Mouse (Mus musculus) neural tube, embryonic 15.5 days (tissue): ENCODE measurements around the gene Aig1. TPM values are rescaled to one million over a fixed set of nuclear protein-coding genes. Genes with fewer than 3 reads are reported as not detected.

Experiments used
- ATAC-seq: fragments of 200-750 bp; cut with Nextera tagmentation; 2 replicates; pipeline ENCODE4 v1.8.0; 2017; ENCODE audit warnings: mild to moderate bottlenecking, moderate TSS enrichment, moderate library complexity; ENCODE audit not compliant: low FRiP score
- H3K27ac ChIP-seq: fragments of 300-500 bp; sonication (generic); replicated peaks from 2 replicates; pipeline ENCODE4 v1.5.1; 2015; ENCODE audit warnings: mild to moderate bottlenecking, inconsistent platforms
- H3K27me3 ChIP-seq: fragments of 300-500 bp; sonication (generic); replicated peaks from 2 replicates; pipeline ENCODE4 v1.6.1; 2015; ENCODE audit warnings: inconsistent platforms
- H3K36me3 ChIP-seq: fragments of 300-500 bp; sonication (generic); 2 replicates; pipeline ENCODE4 v1.6.1; 2015; ENCODE audit warnings: inconsistent platforms
- H3K4me1 ChIP-seq: fragments of 300-500 bp; sonication (generic); 2 replicates; pipeline ENCODE4 v1.6.1; 2015; ENCODE audit warnings: inconsistent platforms
- H3K4me2 ChIP-seq: fragments of 300-500 bp; sonication (generic); 2 replicates; pipeline ENCODE4 v1.6.1; 2015; ENCODE audit warnings: inconsistent platforms, mild to moderate bottlenecking, moderate library complexity
- H3K4me3 ChIP-seq: fragments of 300-500 bp; sonication (generic); replicated peaks from 2 replicates; pipeline ENCODE4 v1.5.1; 2015; ENCODE audit warnings: mild to moderate bottlenecking, inconsistent platforms
- H3K9ac ChIP-seq: fragments of 300-500 bp; sonication (generic); replicated peaks from 2 replicates; pipeline ENCODE4 v1.6.1; 2015; ENCODE audit warnings: mild to moderate bottlenecking, inconsistent platforms
- H3K9me3 ChIP-seq: fragments of 300-500 bp; sonication (generic); replicated peaks from 2 replicates; pipeline ENCODE4 v1.6.1; 2016; ENCODE audit warnings: inconsistent platforms
- WGBS: fragments of 180-500 bp; shearing (Covaris S2); methylation state at CpG from one replicate; pipeline ENCODE4 v1.1.7; 2015; ENCODE audit warnings: mixed read lengths; 5-methylcytosine and 5-hydroxymethylcytosine counted together
- polyA plus RNA-seq: library from polyadenylated mRNA; unstranded; fragments of >200 nt; fragmentation: Nextera tagmentation; extraction: Ambion mirVana; gene quantifications from 2 replicates; pipeline ENCODE4 v1.2.1, GENCODE M21; 2015

The Aig1 gene
- polyA plus RNA-seq, 1 experiment from 2014 or later, result 112 TPM

GRCm38 (mm10) chr10:13667166-13667696 is 201.5 kb downstream of the Aig1 start:
- no peaks in the 10 kb centered on the region for H3K27me3 ChIP-seq
- H3K9me3 ChIP-seq, result no peaks in the 10 kb centered on the region
- no peaks in the 10 kb centered on the region for H3K36me3 ChIP-seq
- no peak overlapping the region for H3K9ac ChIP-seq
- no peak overlapping the region for H3K27ac ChIP-seq
- no peak overlapping the region for H3K4me2 ChIP-seq
- H3K4me1 ChIP-seq, result no peaks in the 10 kb centered on the region
- no peak for ATAC-seq
- 76% methylated on average over 10 of the region's 10 CpGs for WGBS
- no peak overlapping the region for H3K4me3 ChIP-seq

DNA sequence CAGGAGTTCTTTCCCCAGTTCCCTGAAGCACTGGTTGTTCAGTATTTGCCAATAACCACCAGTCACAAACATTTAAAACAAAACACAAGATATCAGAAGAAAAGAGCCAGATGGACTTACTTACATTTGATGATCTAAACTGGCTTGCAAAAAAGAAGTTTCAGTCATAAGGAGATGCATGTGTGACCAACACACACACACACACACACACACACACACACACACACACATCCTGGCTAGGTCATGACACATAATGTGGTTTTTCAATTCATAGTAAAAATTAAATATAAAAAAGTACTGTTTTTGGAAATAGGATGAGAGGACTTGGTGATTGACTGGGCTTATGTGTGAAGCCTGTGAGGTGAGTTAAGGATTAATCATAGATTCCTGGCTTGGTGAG is 205.3 kb downstream of the Aig1 start:
- Histone ChIP-seq H3K36me3 (no peaks in the 10 kb centered on the region), H3K9me3 (no peaks in the 10 kb centered on the region), H3K4me1 (no peaks in the 10 kb centered on the region), H3K4me2 (no peak overlapping the region), H3K27ac (no peak overlapping the region), H3K27me3 (no peaks in the 10 kb centered on the region), H3K4me3 (no peak overlapping the region), H3K9ac (no peak overlapping the region)
- ATAC-seq, result no peak

DNA sequence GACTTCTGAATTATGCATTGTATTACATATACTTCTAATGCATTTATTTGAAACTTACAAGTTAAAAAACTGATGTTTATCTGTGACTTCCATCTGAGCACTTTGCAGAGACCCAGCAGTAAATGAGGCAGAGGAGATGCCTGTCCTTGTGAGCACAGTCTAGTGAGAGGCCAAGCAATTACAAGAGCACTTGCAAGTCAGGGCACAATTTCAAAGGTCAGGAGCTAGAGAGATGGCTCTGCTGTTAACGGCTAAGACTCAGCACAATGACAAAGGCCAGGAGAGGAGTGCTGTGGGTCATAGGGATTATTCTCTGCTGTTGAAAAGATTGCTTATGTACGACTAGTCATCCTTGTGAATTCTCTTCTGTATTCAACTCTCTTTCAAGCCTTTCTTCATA is 209.0 kb downstream of the Aig1 start:
- Histone ChIP-seq H3K4me1 (no peaks in the 10 kb centered on the region), H3K36me3 (no peaks in the 10 kb centered on the region), H3K27me3 (no peaks in the 10 kb centered on the region), H3K4me3 (no peak overlapping the region), H3K4me2 (no peak overlapping the region), H3K9me3 (no peaks in the 10 kb centered on the region), H3K9ac (no peak overlapping the region), H3K27ac (no peak overlapping the region)
- no peak for ATAC-seq
- 30% methylated on average over 2 of the region's 2 CpGs for WGBS

DNA sequence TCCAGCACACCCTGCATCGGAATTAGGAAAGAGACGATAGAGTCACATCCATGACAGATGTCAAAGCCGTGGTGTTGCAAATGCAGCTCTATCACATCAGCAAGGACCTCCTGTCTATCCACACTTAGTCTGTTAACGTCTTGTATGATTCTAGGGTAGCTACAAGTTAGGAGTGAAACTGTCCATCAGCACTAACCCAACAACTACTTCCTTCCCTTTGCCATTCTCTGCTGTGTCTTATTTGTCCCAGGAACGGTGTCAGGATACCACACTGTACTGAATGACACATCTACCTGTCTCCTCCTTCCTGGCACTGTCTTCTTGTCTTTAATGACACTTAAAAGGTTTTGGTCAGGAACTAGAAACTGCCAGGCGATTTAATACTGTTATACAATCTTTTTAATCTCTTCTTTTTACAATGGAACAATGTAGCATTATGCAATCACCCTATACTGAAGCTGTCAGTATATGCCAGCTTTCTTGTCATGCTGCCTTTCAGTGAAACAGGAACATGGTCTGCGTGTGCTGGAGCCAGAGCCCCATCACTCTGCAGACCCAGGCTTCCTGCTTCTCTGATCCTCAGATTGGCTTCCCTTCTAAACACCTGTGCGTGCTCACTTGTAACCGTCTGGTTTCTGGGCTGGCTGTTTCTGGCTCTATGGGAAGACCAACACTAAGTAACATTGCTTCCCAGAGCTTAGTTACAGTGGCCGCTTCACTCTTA is 214.9 kb downstream of the Aig1 start:
- WGBS, result 84% methylated on average over 10 of the region's 10 CpGs
- ATAC-seq, result no peak
- Histone ChIP-seq H3K27ac (no peak overlapping the region; the same call in 1 of the 2 replicates), H3K36me3 (no peaks in the 10 kb centered on the region), H3K27me3 (no peaks in the 10 kb centered on the region), H3K9me3 (no peaks in the 10 kb centered on the region), H3K4me3 (no peak overlapping the region), H3K4me1 (peaks cover 8% of the 10 kb centered on the region), H3K4me2 (no peak overlapping the region), H3K9ac (no peak overlapping the region)

DNA sequence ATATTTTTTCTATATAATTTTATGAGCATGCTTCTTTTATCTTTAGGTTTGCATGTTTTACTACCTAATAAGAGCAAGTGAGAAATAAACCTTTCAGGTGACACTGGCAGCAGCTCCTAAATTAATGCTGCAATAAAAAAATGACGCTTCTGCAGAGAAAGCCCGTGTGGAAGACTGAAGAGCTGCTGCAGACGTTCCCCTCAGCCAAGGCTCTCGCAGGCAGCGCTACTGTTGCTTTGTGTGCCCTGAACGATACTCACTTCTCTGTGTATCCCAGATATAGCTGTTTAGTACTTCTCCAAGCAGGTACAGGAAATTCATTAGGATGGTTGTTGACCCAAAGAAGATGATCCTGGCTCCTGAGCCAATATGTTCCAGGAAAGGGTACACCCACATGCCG is 215.5 kb downstream of the Aig1 start:
- peak; percentile 72; the same call in 1 of the 2 replicates for ATAC-seq
- no peak overlapping the region; the same call in 1 of the 2 replicates for H3K9ac ChIP-seq

GRCm38 (mm10) chr10:13652061-13652460 is 216.7 kb downstream of the Aig1 start:
- H3K27me3 ChIP-seq, result no peaks in the 10 kb centered on the region
- H3K9ac ChIP-seq, result no peak overlapping the region
- no peak for ATAC-seq
- H3K36me3 ChIP-seq, result no peaks in the 10 kb centered on the region
- no peaks in the 10 kb centered on the region for H3K9me3 ChIP-seq
- H3K4me1 ChIP-seq, result peaks cover 8% of the 10 kb centered on the region
- no peak overlapping the region for H3K4me3 ChIP-seq
- no peak overlapping the region for H3K27ac ChIP-seq
- no peak overlapping the region for H3K4me2 ChIP-seq
- 89% methylated on average over 4 of the region's 4 CpGs for WGBS

More for the DNA sequence above, 215.5 kb downstream of the Aig1 start:
- Histone ChIP-seq H3K4me2 (no peak overlapping the region), H3K27me3 (no peaks in the 10 kb centered on the region), H3K4me3 (no peak overlapping the region), H3K4me1 (peaks cover 8% of the 10 kb centered on the region), H3K36me3 (no peaks in the 10 kb centered on the region), H3K27ac (peak overlapping the region; percentile 28; the same call in 1 of the 2 replicates), H3K9me3 (no peaks in the 10 kb centered on the region)
- 44% methylated on average over 7 of the region's 7 CpGs for WGBS

DNA sequence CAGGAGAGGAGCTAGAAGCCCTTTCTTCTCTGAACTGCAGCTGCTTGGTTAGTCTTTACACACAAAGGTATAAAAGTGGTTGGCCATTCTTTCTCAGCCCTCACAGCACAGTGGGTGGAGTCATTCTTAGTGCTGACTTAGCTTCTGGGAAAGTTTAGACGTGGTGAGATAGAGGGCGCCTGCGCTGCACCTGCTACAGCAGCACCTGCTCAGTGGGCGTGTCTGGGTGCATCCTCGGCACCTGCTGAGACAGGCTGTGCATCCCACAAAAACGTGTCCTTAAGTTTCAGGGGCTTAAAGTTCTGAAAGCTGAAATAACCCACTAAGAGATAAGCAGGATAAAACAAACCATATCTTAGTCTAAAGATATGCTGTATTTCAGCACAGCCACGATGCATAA is 227.0 kb downstream of the Aig1 start:
- no peak overlapping the region for H3K27ac ChIP-seq
- WGBS, result 22% methylated on average over 7 of the region's 7 CpGs
- ATAC-seq, result no peak
- no peak overlapping the region for H3K4me3 ChIP-seq
- no peaks in the 10 kb centered on the region for H3K4me1 ChIP-seq
- H3K27me3 ChIP-seq, result no peaks in the 10 kb centered on the region
- H3K9me3 ChIP-seq, result no peaks in the 10 kb centered on the region
- H3K9ac ChIP-seq, result no peak overlapping the region
- no peaks in the 10 kb centered on the region for H3K36me3 ChIP-seq
- H3K4me2 ChIP-seq, result no peak overlapping the region

GRCm38 (mm10) chr10:13631796-13632195 is 237.0 kb downstream of the Aig1 start:
- Histone ChIP-seq H3K4me3 (no peak overlapping the region), H3K4me1 (peaks cover 5% of the 10 kb centered on the region), H3K4me2 (no peak overlapping the region), H3K36me3 (no peaks in the 10 kb centered on the region), H3K27ac (peak overlapping the region; percentile 18; the same call in 1 of the 2 replicates), H3K9ac (no peak overlapping the region), H3K27me3 (no peaks in the 10 kb centered on the region), H3K9me3 (no peaks in the 10 kb centered on the region)
- 35% methylated on average over 3 of the region's 3 CpGs for WGBS
- peak; percentile 72; the same call in 1 of the 2 replicates for ATAC-seq

- ATAC-seq, result peak; percentile 79
- WGBS, result 55% methylated on average over 5 of the region's 5 CpGs
- H3K4me3 ChIP-seq, result no peak overlapping the region
Observed at GRCm38 (mm10) chr10:13623735-13624134, 245.0 kb downstream of the Aig1 start.

GRCm38 (mm10) chr10:13600926-13601325 is 267.9 kb downstream of the Aig1 start:
- WGBS, result 68% methylated on average over 2 of the region's 2 CpGs
- no peaks in the 10 kb centered on the region for H3K36me3 ChIP-seq
- no peak overlapping the region for H3K9ac ChIP-seq
- ATAC-seq, result no peak
- no peaks in the 10 kb centered on the region for H3K27me3 ChIP-seq
- H3K9me3 ChIP-seq, result no peaks in the 10 kb centered on the region
- H3K27ac ChIP-seq, result no peak overlapping the region
- H3K4me2 ChIP-seq, result no peak overlapping the region
- H3K4me3 ChIP-seq, result no peak overlapping the region
- H3K4me1 ChIP-seq, result no peaks in the 10 kb centered on the region

More at GRCm38 (mm10) chr10:13623735-13624134, 245.0 kb downstream of the Aig1 start:
- Histone ChIP-seq H3K9ac (no peak overlapping the region), H3K27me3 (no peaks in the 10 kb centered on the region), H3K4me2 (no peak overlapping the region), H3K27ac (no peak overlapping the region), H3K36me3 (no peaks in the 10 kb centered on the region), H3K4me1 (no peaks in the 10 kb centered on the region), H3K9me3 (no peaks in the 10 kb centered on the region)

DNA sequence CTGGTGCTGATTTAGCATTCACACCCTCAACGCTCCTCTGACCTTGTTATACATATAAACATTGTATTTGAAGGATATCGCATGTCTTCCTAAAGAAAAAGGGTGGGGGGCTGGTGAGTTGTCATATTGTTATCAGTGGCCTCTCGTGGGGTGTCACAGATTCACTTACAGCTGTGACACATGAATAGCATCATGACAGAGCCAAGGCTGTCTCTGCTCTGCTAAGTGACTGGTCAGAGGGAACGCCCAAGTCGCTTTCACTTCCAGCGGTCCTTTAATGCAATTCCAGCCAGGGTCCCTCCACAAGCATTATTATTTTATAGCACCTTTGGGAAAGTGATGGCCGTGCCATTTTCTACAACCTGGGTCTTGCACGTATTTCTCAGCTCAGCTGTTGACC is 271.3 kb downstream of the Aig1 start:
- Histone ChIP-seq H3K4me2 (no peak overlapping the region), H3K9me3 (no peaks in the 10 kb centered on the region), H3K4me1 (no peaks in the 10 kb centered on the region), H3K27ac (no peak overlapping the region), H3K27me3 (no peaks in the 10 kb centered on the region), H3K36me3 (no peaks in the 10 kb centered on the region), H3K9ac (no peak overlapping the region), H3K4me3 (no peak overlapping the region)
- ATAC-seq, result no peak
- WGBS, result 61% methylated on average over 8 of the region's 8 CpGs
